Mouse (Mus musculus): ENCODE measurements at regions not wholly inside any gene's neighbourhood (a gene's known extent, or its start where the extent isn't known, plus 50 kb on each side); places are given as distances from the start of the nearest gene placed in this dataset.
A peak's percentile ranks its signal among the peaks of the same experiment; 100 is the strongest.

- H3K27me3 ChIP-seq (replicated peaks; ENCODE audit: low read depth, poor library complexity, severe bottlenecking), result peaks cover 39% of the 10 kb centered on the region
- no peak overlapping the region for H3K4me3 ChIP-seq
- 16% methylated on average over 9 of the region's 9 CpGs for WGBS
- peak overlapping the region; percentile 84 for H3K27ac ChIP-seq (replicated peaks)
- no peaks in the 10 kb centered on the region for H3K36me3 ChIP-seq (replicated peaks)
- H3K9me3 ChIP-seq, result no peaks in the 10 kb centered on the region
- peak; percentile 49 for DNase-seq (ENCODE audit: low spot score)
- H3K4me1 ChIP-seq, result peaks cover 74% of the 10 kb centered on the region
Observed at GRCm38 (mm10) chr5:111529096-111529495, 111.9 kb downstream of the Mn1 start.

- WGBS, result 11% methylated on average over 26 of the region's 26 CpGs
- Histone ChIP-seq H3K36me3 (replicated peaks) (no peaks in the 10 kb centered on the region), H3K4me1 (peaks cover 91% of the 10 kb centered on the region), H3K9me3 (no peaks in the 10 kb centered on the region), H3K4me3 (peak overlapping the region; percentile 33), H3K27me3 (replicated peaks; ENCODE audit: low read depth, poor library complexity, severe bottlenecking) (peaks cover 47% of the 10 kb centered on the region), H3K27ac (replicated peaks) (peak overlapping the region; percentile 84)
- peak; percentile 90 for DNase-seq (ENCODE audit: low spot score)
Observed at GRCm38 (mm10) chr5:111530628-111531524, 113.7 kb downstream of the Mn1 start.

- Histone ChIP-seq H3K27ac (replicated peaks) (peak overlapping the region; percentile 58; the same call in 1 of the 2 replicates), H3K9me3 (no peaks in the 10 kb centered on the region), H3K36me3 (replicated peaks) (no peaks in the 10 kb centered on the region), H3K4me3 (no peak overlapping the region), H3K4me1 (peaks cover 90% of the 10 kb centered on the region), H3K27me3 (replicated peaks; ENCODE audit: low read depth, poor library complexity, severe bottlenecking) (peaks cover 41% of the 10 kb centered on the region)
- 87% methylated on average over 9 of the region's 9 CpGs for WGBS
- no peak for DNase-seq (ENCODE audit: low spot score)
Observed at GRCm38 (mm10) chr5:111532446-111533035, 115.4 kb downstream of the Mn1 start.

GRCm38 (mm10) chr5:111535978-111536377, 118.8 kb downstream of the Mn1 start:
- Histone ChIP-seq H3K4me3 (no peak overlapping the region), H3K4me1 (peaks cover 78% of the 10 kb centered on the region)

GRCm38 (mm10) chr5:111538560-111539450, 121.6 kb downstream of the Mn1 start:
- Histone ChIP-seq H3K4me3 (no peak overlapping the region), H3K9me3 (no peaks in the 10 kb centered on the region), H3K27me3 (replicated peaks; ENCODE audit: low read depth, poor library complexity, severe bottlenecking) (peaks cover 14% of the 10 kb centered on the region), H3K27ac (replicated peaks) (peak overlapping the region; percentile 76), H3K4me1 (peaks cover 55% of the 10 kb centered on the region), H3K36me3 (replicated peaks) (no peaks in the 10 kb centered on the region)
- WGBS, result 67% methylated on average over 13 of the region's 13 CpGs
- no peak for DNase-seq (ENCODE audit: low spot score)

More at GRCm38 (mm10) chr5:111535978-111536377, 118.8 kb downstream of the Mn1 start:
- no peaks in the 10 kb centered on the region for H3K9me3 ChIP-seq
- no peak for DNase-seq (ENCODE audit: low spot score)
- peaks cover 35% of the 10 kb centered on the region for H3K27me3 ChIP-seq (replicated peaks; ENCODE audit: low read depth, poor library complexity, severe bottlenecking)
- 53% methylated on average over 13 of the region's 13 CpGs for WGBS
- H3K36me3 ChIP-seq (replicated peaks), result no peaks in the 10 kb centered on the region
- H3K27ac ChIP-seq (replicated peaks), result peak overlapping the region; percentile 45

GRCm38 (mm10) chr5:111540486-111540885, 123.3 kb downstream of the Mn1 start:
- no peaks in the 10 kb centered on the region for H3K36me3 ChIP-seq (replicated peaks)
- no peak for DNase-seq (ENCODE audit: low spot score)
- H3K27me3 ChIP-seq (replicated peaks; ENCODE audit: low read depth, poor library complexity, severe bottlenecking), result peaks cover 9% of the 10 kb centered on the region
- no peak overlapping the region for H3K27ac ChIP-seq (replicated peaks)
- H3K9me3 ChIP-seq, result no peaks in the 10 kb centered on the region
- H3K4me3 ChIP-seq, result no peak overlapping the region
- 42% methylated on average over 3 of the region's 3 CpGs for WGBS
- H3K4me1 ChIP-seq, result peaks cover 38% of the 10 kb centered on the region

GRCm38 (mm10) chr5:111542077-111542476, 124.9 kb downstream of the Mn1 start:
- Histone ChIP-seq H3K27me3 (replicated peaks; ENCODE audit: low read depth, poor library complexity, severe bottlenecking) (peaks cover 5% of the 10 kb centered on the region; the same call in 1 of the 2 replicates), H3K36me3 (replicated peaks) (no peaks in the 10 kb centered on the region), H3K4me1 (peaks cover 33% of the 10 kb centered on the region), H3K9me3 (no peaks in the 10 kb centered on the region), H3K4me3 (no peak overlapping the region), H3K27ac (replicated peaks) (no peak overlapping the region; the same call in 1 of the 2 replicates)
- 83% methylated on average over 3 of the region's 3 CpGs for WGBS
- no peak for DNase-seq (ENCODE audit: low spot score)

- H3K27me3 ChIP-seq (replicated peaks; ENCODE audit: low read depth, poor library complexity, severe bottlenecking), result peaks cover 5% of the 10 kb centered on the region; the same call in 1 of the 2 replicates
- WGBS, result 82% methylated on average over 9 of the region's 9 CpGs
- DNase-seq (ENCODE audit: low spot score), result no peak
- no peaks in the 10 kb centered on the region for H3K36me3 ChIP-seq (replicated peaks)
- H3K4me3 ChIP-seq, result no peak overlapping the region
- peaks cover 39% of the 10 kb centered on the region for H3K4me1 ChIP-seq
- peak overlapping the region; percentile 44 for H3K27ac ChIP-seq (replicated peaks)
- no peaks in the 10 kb centered on the region for H3K9me3 ChIP-seq
Observed at GRCm38 (mm10) chr5:111543721-111544495, 126.7 kb downstream of the Mn1 start.

GRCm38 (mm10) chr5:111553471-111554382, 136.6 kb downstream of the Mn1 start:
- Histone ChIP-seq H3K4me1 (peaks cover 65% of the 10 kb centered on the region), H3K9me3 (no peaks in the 10 kb centered on the region), H3K27me3 (replicated peaks; ENCODE audit: low read depth, poor library complexity, severe bottlenecking) (peaks cover 3% of the 10 kb centered on the region; the same call in 1 of the 2 replicates), H3K27ac (replicated peaks) (peak overlapping the region; percentile 93), H3K4me3 (no peak overlapping the region), H3K36me3 (replicated peaks) (no peaks in the 10 kb centered on the region)
- WGBS, result 74% methylated on average over 16 of the region's 16 CpGs
- no peak for DNase-seq (ENCODE audit: low spot score)

- Histone ChIP-seq H3K4me3 (peak overlapping the region; percentile 32), H3K27me3 (replicated peaks; ENCODE audit: low read depth, poor library complexity, severe bottlenecking) (peaks cover 3% of the 10 kb centered on the region; the same call in 1 of the 2 replicates), H3K4me1 (peaks cover 61% of the 10 kb centered on the region), H3K36me3 (replicated peaks) (no peaks in the 10 kb centered on the region), H3K9me3 (no peaks in the 10 kb centered on the region), H3K27ac (replicated peaks) (peak overlapping the region; percentile 93)
- peak; percentile 78 for DNase-seq (ENCODE audit: low spot score)
- WGBS, result 11% methylated on average over 24 of the region's 24 CpGs
Observed at GRCm38 (mm10) chr5:111554551-111555311, 137.6 kb downstream of the Mn1 start.
